Mouse (Mus musculus): ENCODE data around the gene Haus5. TPM values are rescaled to one million over a fixed set of nuclear protein-coding genes. Genes with fewer than 3 reads are reported as not detected.

The Haus5 gene
- polyA plus RNA-seq, 1 experiment from 2014 or later = 39.1 TPM

DNA sequence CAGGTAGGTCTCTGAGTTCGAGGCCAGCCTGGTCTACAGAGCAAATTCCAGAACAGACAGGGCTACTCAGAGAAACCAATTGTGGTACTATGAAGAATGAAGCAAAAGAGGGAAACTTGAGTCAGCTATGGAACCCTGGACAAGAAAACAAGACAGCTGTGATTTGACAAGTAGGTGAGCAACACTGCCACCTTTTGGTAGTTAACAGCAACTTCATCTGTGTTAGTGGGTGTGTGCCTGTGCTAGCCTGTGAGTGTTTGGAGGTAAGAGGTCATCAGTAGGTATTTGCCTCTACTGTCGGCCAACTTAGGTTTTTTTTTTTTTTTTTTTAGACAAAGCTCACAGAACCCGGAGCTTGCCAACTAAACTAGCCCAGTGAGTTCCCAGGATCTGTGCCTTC, 4.4 kb upstream of the Haus5 start:
- no peak overlapping the region for H3K4me2 ChIP-seq
- WGBS = 35% methylated on average over 3 of the region's 3 CpGs
- H3K9ac ChIP-seq = no peak overlapping the region
- no peak overlapping the region for H3K27ac ChIP-seq
- no peaks in the 10 kb centered on the region for H3K27me3 ChIP-seq (replicated peaks)
- peaks cover 8% of the 10 kb centered on the region; the same call in 1 of the 2 replicates for H3K4me1 ChIP-seq
- no peaks in the 10 kb centered on the region for H3K9me3 ChIP-seq
- H3K36me3 ChIP-seq = no peaks in the 10 kb centered on the region
- no peak overlapping the region for H3K4me3 ChIP-seq (replicated peaks)
- ATAC-seq (ENCODE audit: insufficient read depth, low FRiP score, low read depth) = no peak

DNA sequence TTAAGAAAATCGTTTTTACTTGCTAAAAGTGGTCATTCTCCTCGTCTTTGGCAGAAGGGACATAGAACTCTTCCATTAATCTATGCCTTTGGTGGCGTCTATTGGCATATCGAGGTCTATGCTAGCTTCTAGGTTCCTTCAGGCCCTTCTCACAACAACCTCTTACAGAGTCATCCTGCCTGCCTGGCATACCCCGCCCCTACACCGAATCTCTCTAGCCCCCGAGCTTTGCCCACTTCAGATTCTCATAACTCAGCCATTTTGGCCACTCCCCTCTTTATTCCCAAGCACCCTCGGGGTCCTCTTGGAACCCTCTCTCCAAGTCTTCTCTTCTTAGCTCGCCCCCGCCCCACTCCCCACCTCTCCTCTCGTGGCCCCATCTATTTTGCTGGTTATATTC, 527 bp upstream of the Haus5 start:
- peak overlapping the region; percentile 78; the same call in 1 of the 2 replicates for H3K9ac ChIP-seq
- 4% methylated on average over 11 of the region's 11 CpGs for WGBS
- no peak overlapping the region for H3K27ac ChIP-seq
- H3K36me3 ChIP-seq = 0 out of 2 replicates have a peak, but pooled peaks cover 13% of the 10 kb centered on the region
- H3K4me1 ChIP-seq = peaks cover 9% of the 10 kb centered on the region; the same call in 1 of the 2 replicates
- no peaks in the 10 kb centered on the region for H3K27me3 ChIP-seq (replicated peaks)
- 0 out of 2 replicates have a peak, but pooled peaks have one; percentile 36 for ATAC-seq (ENCODE audit: insufficient read depth, low FRiP score, low read depth)
- H3K4me2 ChIP-seq = peak overlapping the region; percentile 73
- H3K4me3 ChIP-seq (replicated peaks) = peak overlapping the region; percentile 85
- H3K9me3 ChIP-seq = no peaks in the 10 kb centered on the region

DNA sequence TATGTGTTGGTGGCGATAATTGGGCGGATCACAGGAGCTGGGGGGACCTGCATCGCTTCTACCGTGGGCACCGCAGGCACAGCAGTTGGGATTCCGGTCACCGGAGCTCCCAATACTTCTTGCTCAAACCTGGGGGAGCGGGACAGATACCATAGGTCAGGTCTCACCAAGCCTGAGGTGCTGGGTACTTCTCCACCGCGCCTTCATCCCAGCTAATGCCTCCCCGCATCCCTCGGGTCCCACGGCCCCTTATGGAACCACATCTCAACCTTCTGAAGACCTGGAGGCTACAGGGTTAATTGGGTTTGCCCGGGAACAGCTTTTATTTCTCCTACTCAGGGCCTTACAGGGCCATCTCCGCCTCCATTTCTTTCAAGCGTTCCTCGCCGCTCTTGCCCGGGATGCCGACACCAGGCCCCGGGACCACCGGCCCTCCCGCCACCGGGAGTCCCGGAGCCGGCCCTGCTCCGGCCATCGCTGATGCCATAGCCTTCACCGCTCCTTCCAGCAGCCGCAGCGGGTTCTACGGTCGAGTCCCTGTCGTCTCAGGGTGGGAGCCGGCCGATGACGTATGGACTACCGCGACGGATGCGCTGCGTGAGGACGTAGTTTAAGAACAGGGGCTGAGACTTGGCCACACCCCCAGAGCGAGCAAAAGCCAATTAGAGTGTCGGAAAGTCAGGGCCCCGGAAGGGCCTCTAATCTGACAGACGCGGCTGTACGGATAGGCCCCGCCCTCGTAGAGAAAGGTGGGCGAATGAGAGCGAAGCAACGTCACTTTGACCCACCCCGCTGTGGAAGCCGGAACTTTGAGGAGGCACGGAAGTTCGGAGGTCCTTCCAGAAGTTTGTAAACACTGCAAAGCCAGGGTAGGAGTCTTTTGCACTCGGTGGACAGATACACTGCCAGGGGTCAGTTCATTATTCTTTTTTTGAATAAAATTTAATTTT, 14.9 kb downstream of the Haus5 start, which contains the start of gene Rbm42:
Rbm42 (minus strand) TSS at position 727 of the 950 bp plus-strand sequence.
- 1% methylated on average over 59 of the region's 59 CpGs for WGBS
- Histone ChIP-seq H3K9me3 (no peaks in the 10 kb centered on the region), H3K4me1 (0 out of 2 replicates have a peak, but pooled peaks cover 10% of the 10 kb centered on the region), H3K27ac (peak within 1 kb of the TSS; percentile 57; the same call in 1 of the 2 replicates), H3K4me2 (peak within 1 kb of the TSS; percentile 92), H3K9ac (peak within 1 kb of the TSS; percentile 99), H3K4me3 (replicated peaks) (peak within 1 kb of the TSS; percentile 99), H3K27me3 (replicated peaks) (no peaks in the 10 kb centered on the region), H3K36me3 (peaks cover 33% of the 10 kb centered on the region)
- peak; percentile 99 for ATAC-seq (ENCODE audit: insufficient read depth, low FRiP score, low read depth)

DNA sequence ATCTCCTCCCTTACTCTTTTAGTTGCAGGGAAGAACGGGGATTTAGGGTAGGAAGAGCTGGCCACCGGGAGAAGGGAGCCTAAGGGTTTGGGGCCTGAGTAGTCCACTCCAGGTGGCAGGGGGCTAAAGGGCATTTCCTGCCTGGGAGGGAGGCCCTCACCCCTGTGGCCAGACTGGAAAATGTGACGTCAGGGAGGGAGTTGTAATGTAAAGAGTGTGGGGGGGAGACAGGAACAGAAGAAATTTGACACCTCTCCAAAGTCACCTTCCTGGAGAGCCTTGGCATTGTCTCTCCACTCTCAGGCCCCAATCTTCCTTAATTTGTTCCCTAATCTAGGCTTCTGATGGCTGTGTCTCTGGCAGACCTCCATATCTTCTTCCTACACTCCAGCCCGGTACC, 25.7 kb downstream of the Haus5 start:
- Histone ChIP-seq H3K36me3 (peaks cover 33% of the 10 kb centered on the region), H3K4me3 (replicated peaks) (no peak overlapping the region), H3K27me3 (replicated peaks) (peaks cover 23% of the 10 kb centered on the region), H3K27ac (no peak overlapping the region), H3K9me3 (no peaks in the 10 kb centered on the region), H3K4me2 (no peak overlapping the region), H3K4me1 (peaks cover 10% of the 10 kb centered on the region; the same call in 1 of the 2 replicates), H3K9ac (no peak overlapping the region)
- ATAC-seq (ENCODE audit: insufficient read depth, low FRiP score, low read depth) = no peak
- 18% methylated on average over 4 of the region's 4 CpGs for WGBS

DNA sequence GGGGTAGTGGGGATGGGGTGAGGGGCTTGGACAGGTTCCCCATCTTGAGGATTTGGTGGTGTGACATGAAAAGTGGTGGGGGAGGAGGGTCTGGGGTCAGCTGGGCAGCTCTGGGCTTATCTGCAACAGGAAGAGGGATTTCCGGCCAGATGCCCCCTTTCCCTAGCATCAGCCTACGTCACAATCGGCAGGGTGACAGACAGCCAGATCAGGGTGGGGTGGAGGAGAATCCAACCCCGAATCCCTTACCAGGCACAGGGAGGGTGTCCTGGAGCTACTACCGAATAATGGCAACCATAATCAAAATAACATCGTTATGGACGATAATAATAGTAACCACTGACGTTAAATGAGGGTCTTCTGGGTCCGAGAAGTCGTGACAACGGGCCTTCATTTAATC, 28.4 kb downstream of the Haus5 start:
- ATAC-seq (ENCODE audit: insufficient read depth, low FRiP score, low read depth) = no peak
- 21% methylated on average over 11 of the region's 11 CpGs for WGBS
- H3K4me1 ChIP-seq = peaks cover 15% of the 10 kb centered on the region; the same call in 1 of the 2 replicates
- H3K4me3 ChIP-seq (replicated peaks) = no peak overlapping the region
- H3K9me3 ChIP-seq = no peaks in the 10 kb centered on the region
- H3K27me3 ChIP-seq (replicated peaks) = peaks cover 45% of the 10 kb centered on the region
- no peak overlapping the region for H3K4me2 ChIP-seq
- no peak overlapping the region for H3K9ac ChIP-seq
- no peak overlapping the region for H3K27ac ChIP-seq
- H3K36me3 ChIP-seq = peaks cover 10% of the 10 kb centered on the region

DNA sequence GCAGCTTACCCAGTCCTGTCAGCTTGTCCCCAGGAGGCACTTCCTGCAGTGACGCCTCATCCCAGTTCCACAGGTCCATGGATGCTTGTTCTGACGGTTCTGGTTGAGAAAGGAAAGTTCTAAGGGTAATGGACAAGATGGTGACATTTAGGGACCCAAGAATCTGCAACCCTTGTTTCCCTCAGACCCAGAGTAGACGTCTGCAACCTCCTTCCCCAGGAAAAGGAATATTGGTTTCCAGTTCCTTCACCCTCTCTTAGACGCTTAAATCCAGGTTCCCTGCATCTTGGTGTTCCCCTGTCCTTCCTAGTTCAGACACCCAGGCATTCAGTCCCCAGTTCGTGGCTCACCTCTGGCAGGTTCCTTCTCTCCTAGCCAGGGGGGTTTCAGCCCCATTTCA, 29.0 kb downstream of the Haus5 start, which contains the start of gene Etv2:
Etv2 (minus strand) TSS at position 101 of the 400 bp plus-strand sequence.
- Histone ChIP-seq H3K4me2 (peak within 1 kb of the TSS; percentile 46), H3K9me3 (no peaks in the 10 kb centered on the region), H3K27me3 (replicated peaks) (peaks cover 45% of the 10 kb centered on the region), H3K36me3 (0 out of 2 replicates have a peak, but pooled peaks cover 4% of the 10 kb centered on the region), H3K4me3 (replicated peaks) (peak within 1 kb of the TSS; percentile 22; the same call in 1 of the 2 replicates), H3K27ac (no peak within 1 kb of the TSS), H3K9ac (no peak within 1 kb of the TSS), H3K4me1 (peaks cover 15% of the 10 kb centered on the region; the same call in 1 of the 2 replicates)
- no peak for ATAC-seq (ENCODE audit: insufficient read depth, low FRiP score, low read depth)
- 4% methylated on average over 5 of the region's 5 CpGs for WGBS

DNA sequence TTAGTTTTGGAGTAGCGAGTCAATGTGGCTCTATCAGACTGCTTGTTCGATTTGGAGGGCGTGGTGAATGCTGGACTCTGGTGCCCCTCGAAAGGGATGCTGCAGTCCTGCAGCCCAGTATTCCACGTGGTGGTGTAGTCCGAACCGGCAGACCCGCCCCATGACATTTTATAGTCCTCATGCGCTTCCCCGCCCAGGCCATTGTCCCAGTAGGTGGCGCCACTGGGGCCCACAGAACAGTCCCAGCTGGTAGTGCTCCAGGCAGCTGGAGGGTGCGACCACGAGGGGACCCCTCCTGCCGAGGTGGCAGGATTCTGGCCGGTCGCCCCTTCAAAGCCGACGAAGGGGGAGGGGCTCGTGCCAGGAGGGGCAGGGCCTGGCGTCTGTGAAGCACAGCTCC, 30.2 kb downstream of the Haus5 start:
- peak overlapping the region; percentile 22; the same call in 1 of the 2 replicates for H3K4me3 ChIP-seq (replicated peaks)
- peaks cover 15% of the 10 kb centered on the region; the same call in 1 of the 2 replicates for H3K4me1 ChIP-seq
- no peak overlapping the region for H3K9ac ChIP-seq
- peaks cover 45% of the 10 kb centered on the region for H3K27me3 ChIP-seq (replicated peaks)
- H3K4me2 ChIP-seq = peak overlapping the region; percentile 46
- under 1% methylated on average over 20 of the region's 20 CpGs for WGBS
- peak; percentile 70 for ATAC-seq (ENCODE audit: insufficient read depth, low FRiP score, low read depth)
- no peaks in the 10 kb centered on the region for H3K9me3 ChIP-seq
- no peak overlapping the region for H3K27ac ChIP-seq
- no peaks in the 10 kb centered on the region for H3K36me3 ChIP-seq

DNA sequence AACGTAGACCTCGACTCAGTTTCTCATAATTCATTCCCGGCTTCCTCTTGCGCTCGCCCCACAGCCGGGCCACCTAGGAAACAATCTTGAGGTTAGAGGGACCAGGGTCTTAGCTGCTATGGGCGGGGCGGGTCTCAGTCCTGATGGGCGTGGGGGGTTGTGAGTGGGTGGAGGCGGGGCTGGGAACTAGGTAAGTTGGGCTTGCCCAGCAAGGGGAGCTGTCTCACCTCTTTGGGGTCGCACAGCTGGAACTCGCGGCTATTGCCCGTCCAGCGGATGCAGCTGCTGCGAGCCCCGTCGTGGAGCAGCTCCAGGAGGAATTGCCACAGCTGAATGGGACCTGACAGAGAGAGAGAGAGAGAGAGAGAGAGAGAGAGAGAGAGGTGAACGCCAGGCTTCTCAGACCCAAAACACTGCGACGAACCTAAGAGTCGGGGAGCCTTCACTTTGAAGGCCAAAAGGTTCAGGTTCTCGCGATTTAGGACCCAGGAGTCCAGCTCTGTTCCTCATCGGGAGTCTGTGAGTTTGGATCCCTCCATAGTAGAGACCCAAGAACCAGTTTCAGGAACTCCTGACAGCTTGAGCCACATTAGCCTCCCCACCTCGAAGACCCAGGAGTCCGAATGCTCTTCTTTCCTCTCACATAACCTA, 30.9 kb downstream of the Haus5 start:
- no peak overlapping the region for H3K9ac ChIP-seq
- peak overlapping the region; percentile 11; the same call in 1 of the 2 replicates for H3K4me2 ChIP-seq
- no peaks in the 10 kb centered on the region for H3K9me3 ChIP-seq
- H3K4me1 ChIP-seq = peaks cover 15% of the 10 kb centered on the region; the same call in 1 of the 2 replicates
- WGBS = 5% methylated on average over 26 of the region's 27 CpGs
- ATAC-seq (ENCODE audit: insufficient read depth, low FRiP score, low read depth) = no peak
- no peak overlapping the region for H3K4me3 ChIP-seq (replicated peaks)
- H3K36me3 ChIP-seq = no peaks in the 10 kb centered on the region
- H3K27ac ChIP-seq = no peak overlapping the region
- H3K27me3 ChIP-seq (replicated peaks) = peaks cover 45% of the 10 kb centered on the region

DNA sequence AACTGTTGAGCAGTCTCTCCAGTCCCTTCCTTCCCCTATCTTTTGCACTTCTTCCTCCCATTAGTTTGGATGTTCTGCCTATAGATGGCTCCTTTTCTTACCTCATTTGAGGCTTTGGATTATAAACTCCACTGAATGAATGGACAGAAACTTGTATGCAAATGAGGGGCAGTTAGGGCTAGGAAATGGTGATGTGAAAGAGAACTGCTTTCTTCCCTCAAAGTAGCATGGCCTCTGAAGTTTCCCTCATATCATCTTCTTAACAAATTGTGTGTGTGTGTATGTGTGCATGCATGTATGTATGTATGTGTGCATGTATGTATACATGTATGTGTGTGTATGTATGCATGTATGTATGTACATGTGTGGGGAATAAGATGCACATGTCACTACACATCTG, 35.8 kb downstream of the Haus5 start:
- H3K27me3 ChIP-seq (replicated peaks) = peaks cover 21% of the 10 kb centered on the region
- ATAC-seq (ENCODE audit: insufficient read depth, low FRiP score, low read depth) = no peak

DNA sequence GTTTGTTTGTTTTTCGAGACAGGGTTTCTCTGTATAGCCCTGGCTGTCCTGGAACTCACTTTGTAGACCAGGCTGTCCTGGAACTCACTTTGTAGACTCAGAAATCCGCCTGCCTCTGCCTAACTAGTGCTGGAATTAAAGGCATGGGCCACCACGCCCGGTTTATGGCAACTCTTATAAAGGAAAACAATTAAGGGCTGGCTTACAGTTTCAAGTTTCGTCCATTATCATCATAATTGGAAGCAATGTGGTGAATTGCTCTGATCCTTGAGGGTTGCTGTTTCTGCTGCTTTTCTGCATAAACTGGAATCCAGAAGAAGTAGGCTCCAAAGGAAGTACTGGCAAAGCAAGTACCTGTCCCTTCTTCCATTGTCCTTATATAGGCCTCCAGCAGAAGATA, 38.1 kb downstream of the Haus5 start:
- peaks cover 17% of the 10 kb centered on the region for H3K36me3 ChIP-seq
- 83% methylated on average over 5 of the region's 5 CpGs for WGBS
- no peak overlapping the region for H3K4me3 ChIP-seq (replicated peaks)
- H3K4me2 ChIP-seq = no peak overlapping the region; the same call in 1 of the 2 replicates
- H3K9me3 ChIP-seq = no peaks in the 10 kb centered on the region
- ATAC-seq (ENCODE audit: insufficient read depth, low FRiP score, low read depth) = no peak
- no peaks in the 10 kb centered on the region for H3K27me3 ChIP-seq (replicated peaks)
- H3K27ac ChIP-seq = no peak overlapping the region
- no peak overlapping the region for H3K9ac ChIP-seq
- peaks cover 8% of the 10 kb centered on the region for H3K4me1 ChIP-seq

More for the DNA sequence above, 35.8 kb downstream of the Haus5 start:
- H3K9ac ChIP-seq = no peak overlapping the region
- H3K27ac ChIP-seq = no peak overlapping the region
- H3K36me3 ChIP-seq = peaks cover 4% of the 10 kb centered on the region; the same call in 1 of the 2 replicates
- H3K4me1 ChIP-seq = peaks cover 12% of the 10 kb centered on the region
- H3K9me3 ChIP-seq = no peaks in the 10 kb centered on the region
- H3K4me2 ChIP-seq = no peak overlapping the region
- H3K4me3 ChIP-seq (replicated peaks) = no peak overlapping the region

DNA sequence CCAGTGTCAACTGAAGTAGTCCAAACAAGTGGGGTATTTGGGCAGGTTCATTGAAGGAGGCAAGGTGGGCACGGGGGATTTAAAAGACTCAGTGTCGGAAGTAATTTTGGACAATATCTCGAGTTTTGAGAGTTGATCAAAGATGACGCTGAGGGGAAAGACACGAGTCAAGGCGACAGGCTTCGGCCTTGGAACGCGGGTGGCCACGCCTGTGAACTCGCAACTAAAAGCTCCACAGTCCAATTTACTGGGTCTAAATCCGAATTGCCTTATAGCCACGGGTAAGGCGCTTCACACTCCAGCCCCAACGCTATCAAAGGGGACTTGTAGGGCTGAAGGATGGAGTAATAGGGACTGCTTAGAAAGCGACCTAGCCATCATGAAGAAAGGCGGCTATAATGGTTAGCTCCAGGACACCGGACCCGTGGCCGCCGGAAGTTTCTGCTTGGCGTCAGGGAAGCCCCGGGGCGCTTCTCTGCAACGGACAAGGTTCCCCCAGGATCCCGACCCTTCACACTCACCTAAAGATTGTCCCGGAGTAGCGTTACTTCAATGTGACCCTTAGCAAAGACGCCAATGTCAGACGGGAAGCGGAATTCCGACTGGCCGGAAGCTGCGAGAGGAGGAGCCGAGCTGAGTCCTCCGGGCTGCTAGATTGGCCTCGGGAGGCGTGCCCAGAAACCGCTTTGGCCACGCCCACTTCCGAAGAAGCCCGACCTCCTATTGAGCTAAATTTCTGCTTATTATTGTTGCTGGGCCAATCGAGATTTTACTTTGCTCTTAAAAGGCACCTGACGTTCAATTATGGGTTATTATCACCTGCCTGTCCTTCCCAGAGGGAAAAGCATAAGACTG, 39.0 kb downstream of the Haus5 start, which contains the start of gene Cox6b1:
Cox6b1 (minus strand) TSS at position 622 of the 855 bp plus-strand sequence.
- under 1% methylated on average over 44 of the region's 44 CpGs for WGBS
- ATAC-seq (ENCODE audit: insufficient read depth, low FRiP score, low read depth) = peak; percentile 89
- Histone ChIP-seq H3K27me3 (replicated peaks) (no peaks in the 10 kb centered on the region), H3K4me3 (replicated peaks) (peak within 1 kb of the TSS; percentile 72), H3K4me2 (peak within 1 kb of the TSS; percentile 66), H3K9me3 (no peaks in the 10 kb centered on the region), H3K9ac (peak within 1 kb of the TSS; percentile 72), H3K36me3 (peaks cover 17% of the 10 kb centered on the region), H3K27ac (peak within 1 kb of the TSS; percentile 46; the same call in 1 of the 2 replicates), H3K4me1 (peaks cover 8% of the 10 kb centered on the region)
